Mouse (Mus musculus): ENCODE measurements around the gene Aspg. TPM values are rescaled to one million over a fixed set of nuclear protein-coding genes. Genes with fewer than 3 reads are reported as not detected.

Gene Aspg
- total and polyA plus RNA-seq, 2 experiments from 2014 or later = 2.5 to 3.6 TPM

DNA sequence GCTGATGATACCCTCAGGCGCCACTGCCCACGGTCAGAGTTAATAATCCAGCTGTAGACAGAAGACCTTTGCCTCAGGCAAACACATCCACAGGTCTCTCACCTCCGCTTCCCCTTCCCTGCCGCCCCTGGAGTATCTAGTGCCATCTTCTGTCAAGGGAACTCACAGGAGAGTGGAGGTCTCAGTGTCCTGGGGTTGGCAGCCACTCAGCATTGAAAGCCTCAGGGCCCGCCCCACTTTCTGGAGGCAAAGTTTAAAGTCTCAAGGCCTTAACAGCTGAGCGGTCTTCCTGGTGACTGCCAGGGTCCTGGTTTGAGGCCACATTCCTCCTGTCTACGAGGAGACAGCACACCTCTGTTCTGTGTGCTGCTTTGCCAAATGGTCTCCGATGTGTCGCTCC lies 3.2 kb downstream of the Aspg start:
- Histone ChIP-seq H3K27me3 (ENCODE audit: insufficient read depth, low read length) (no peaks in the 10 kb centered on the region), H3K36me3 (ENCODE audit: insufficient read depth, low read length) (no peaks in the 10 kb centered on the region), H3K4me1 (ENCODE audit: insufficient read depth, low read length) (no peaks in the 10 kb centered on the region), H3K27ac (ENCODE audit: low read depth, low read length) (no peak overlapping the region), H3K9me3 (ENCODE audit: low read length) (no peaks in the 10 kb centered on the region), H3K9ac (replicated peaks; ENCODE audit: low read length, poor library complexity, severe bottlenecking) (no peak overlapping the region), H3K4me3 (ENCODE audit: low read depth, low read length) (no peak overlapping the region), H3K4me2 (ENCODE audit: low read depth, low read length, poor library complexity, severe bottlenecking) (no peak overlapping the region)
- 83% methylated on average over 9 of the region's 9 CpGs for WGBS
- ATAC-seq (ENCODE audit: low FRiP score) (no peak), DNase-seq (ENCODE audit: low spot score) (no peak)
- TF ChIP-seq CTCF (IDR thresholded peaks at IDR 0.05) = no peak

DNA sequence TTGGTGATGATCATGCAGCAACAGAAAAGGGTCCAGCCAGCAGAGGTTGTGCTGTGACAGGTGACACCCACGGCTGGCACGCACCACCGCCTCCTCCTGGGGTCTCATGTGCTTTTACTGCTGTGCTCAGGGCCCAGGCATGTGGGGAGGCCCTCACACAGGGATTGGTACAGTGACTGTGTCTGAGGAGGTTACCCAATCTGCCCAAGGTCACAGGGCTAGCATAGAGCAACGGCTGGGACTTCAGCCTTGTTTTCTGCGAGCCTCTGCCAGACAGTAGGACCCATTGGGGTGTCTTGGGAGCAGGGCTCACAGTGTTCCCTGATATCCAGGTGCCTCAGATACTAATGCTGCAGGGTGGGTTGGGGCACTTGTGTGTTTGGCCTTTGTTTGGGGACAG lies 4.8 kb downstream of the Aspg start:
- 94% methylated on average over 5 of the region's 5 CpGs for WGBS
- no peak for ATAC-seq (ENCODE audit: low FRiP score)

DNA sequence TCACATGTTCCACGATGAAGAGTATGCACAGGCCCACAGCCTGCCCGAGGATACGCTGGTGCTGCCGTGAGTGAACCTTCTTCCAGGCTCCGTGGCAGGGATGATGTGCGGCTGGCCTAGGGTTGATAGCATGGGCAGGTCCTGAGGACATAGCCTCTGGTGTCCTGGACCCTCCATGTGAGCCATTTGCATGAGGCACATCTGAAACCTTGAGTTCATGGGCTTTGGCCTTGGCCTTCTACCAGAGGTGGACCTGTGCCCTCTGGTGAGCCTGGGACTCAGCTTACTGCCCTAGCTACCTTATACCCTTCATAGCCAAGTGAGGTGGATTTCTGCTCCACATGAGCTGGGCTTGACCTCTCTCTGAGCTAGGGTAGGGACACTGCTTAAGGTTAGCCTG lies 5.8 kb downstream of the Aspg start:
- no peaks in the 10 kb centered on the region for H3K27me3 ChIP-seq (ENCODE audit: insufficient read depth, low read length)
- no peak overlapping the region for H3K27ac ChIP-seq (ENCODE audit: low read depth, low read length)
- H3K4me2 ChIP-seq (ENCODE audit: low read depth, low read length, poor library complexity, severe bottlenecking) = no peak overlapping the region
- 89% methylated on average over 6 of the region's 6 CpGs for WGBS
- no peaks in the 10 kb centered on the region for H3K4me1 ChIP-seq (ENCODE audit: insufficient read depth, low read length)
- H3K9me3 ChIP-seq (ENCODE audit: low read length) = no peaks in the 10 kb centered on the region
- H3K4me3 ChIP-seq (ENCODE audit: low read depth, low read length) = no peak overlapping the region
- no peak for TF ChIP-seq CTCF (IDR thresholded peaks at IDR 0.05)
- H3K36me3 ChIP-seq (ENCODE audit: insufficient read depth, low read length) = no peaks in the 10 kb centered on the region
- no peak overlapping the region for H3K9ac ChIP-seq (replicated peaks; ENCODE audit: low read length, poor library complexity, severe bottlenecking)
- DNase-seq (ENCODE audit: low spot score) = no peak
- no peak for ATAC-seq (ENCODE audit: low FRiP score)

More for the DNA sequence above, 4.8 kb downstream of the Aspg start:
- Histone ChIP-seq H3K27me3 (ENCODE audit: insufficient read depth, low read length) (no peaks in the 10 kb centered on the region), H3K4me1 (ENCODE audit: insufficient read depth, low read length) (no peaks in the 10 kb centered on the region), H3K36me3 (ENCODE audit: insufficient read depth, low read length) (no peaks in the 10 kb centered on the region), H3K4me3 (ENCODE audit: low read depth, low read length) (no peak overlapping the region), H3K9ac (replicated peaks; ENCODE audit: low read length, poor library complexity, severe bottlenecking) (no peak overlapping the region), H3K9me3 (ENCODE audit: low read length) (no peaks in the 10 kb centered on the region), H3K27ac (ENCODE audit: low read depth, low read length) (no peak overlapping the region), H3K4me2 (ENCODE audit: low read depth, low read length, poor library complexity, severe bottlenecking) (no peak overlapping the region)
- DNase-seq (ENCODE audit: low spot score) = no peak
- no peak for TF ChIP-seq CTCF (IDR thresholded peaks at IDR 0.05)

DNA sequence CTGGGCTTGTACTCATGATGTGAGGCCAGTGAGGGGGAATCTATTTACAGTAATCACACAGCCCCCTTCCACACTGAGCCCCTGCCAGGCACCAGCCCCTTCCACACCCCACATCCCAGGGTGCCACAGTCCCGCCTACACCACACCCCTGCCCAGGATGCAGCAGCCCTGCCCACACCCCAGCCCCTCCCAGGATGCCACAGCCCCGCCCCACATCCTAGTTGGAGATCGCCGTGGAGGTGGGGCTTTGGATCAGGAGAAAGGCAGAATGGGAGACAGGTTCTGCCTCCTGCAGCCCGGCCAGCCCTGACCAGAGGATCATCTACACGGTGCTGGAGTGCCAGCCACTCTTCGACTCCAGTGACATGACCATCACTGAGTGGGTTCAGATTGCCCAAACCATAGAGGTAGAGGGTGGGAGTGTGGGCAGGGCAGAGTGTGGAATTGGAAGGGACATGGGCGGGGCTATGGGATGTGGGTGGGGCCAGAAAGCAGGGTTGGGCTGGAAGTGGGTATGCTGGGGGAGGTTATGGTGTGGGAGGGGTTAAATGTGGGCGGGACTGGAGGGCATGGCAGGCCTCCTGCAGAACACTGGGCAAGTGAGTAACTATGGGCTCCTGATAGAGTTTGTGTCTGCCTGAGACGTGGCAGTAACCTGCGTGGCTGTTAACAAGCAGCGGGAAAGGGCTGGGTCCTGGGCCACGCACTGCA lies 6.4 kb downstream of the Aspg start:
- no peak for TF ChIP-seq CTCF (IDR thresholded peaks at IDR 0.05)
- Histone ChIP-seq H3K27ac (ENCODE audit: low read depth, low read length) (no peak overlapping the region), H3K27me3 (ENCODE audit: insufficient read depth, low read length) (no peaks in the 10 kb centered on the region), H3K9ac (replicated peaks; ENCODE audit: low read length, poor library complexity, severe bottlenecking) (no peak overlapping the region), H3K4me1 (ENCODE audit: insufficient read depth, low read length) (no peaks in the 10 kb centered on the region), H3K4me2 (ENCODE audit: low read depth, low read length, poor library complexity, severe bottlenecking) (no peak overlapping the region), H3K9me3 (ENCODE audit: low read length) (no peaks in the 10 kb centered on the region), H3K4me3 (ENCODE audit: low read depth, low read length) (no peak overlapping the region), H3K36me3 (ENCODE audit: insufficient read depth, low read length) (no peaks in the 10 kb centered on the region)
- WGBS = 19% methylated on average over 13 of the region's 13 CpGs
- no peak for ATAC-seq (ENCODE audit: low FRiP score)
- DNase-seq (ENCODE audit: low spot score) = no peak

DNA sequence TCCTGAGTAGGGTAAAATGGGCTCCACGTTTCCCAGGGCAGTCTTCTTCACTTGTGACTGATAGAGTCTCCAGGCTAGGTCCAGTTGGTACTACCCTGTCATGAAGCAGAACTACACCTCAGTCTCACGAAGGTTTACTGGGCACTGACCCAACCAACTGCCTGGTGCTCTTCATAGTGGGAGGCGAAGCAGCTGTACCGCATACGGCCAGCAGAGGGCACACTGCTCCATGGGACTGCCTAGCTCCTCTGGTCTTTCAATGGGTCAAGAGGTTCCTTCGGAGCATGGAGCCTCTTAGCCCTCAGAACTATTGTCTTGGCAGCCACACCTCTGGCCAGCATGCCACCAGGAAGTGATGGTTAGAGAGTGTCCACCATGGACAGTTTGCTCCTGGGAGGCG lies 7.2 kb downstream of the Aspg start:
- Histone ChIP-seq H3K36me3 (ENCODE audit: insufficient read depth, low read length) (no peaks in the 10 kb centered on the region), H3K9me3 (ENCODE audit: low read length) (no peaks in the 10 kb centered on the region), H3K4me1 (ENCODE audit: insufficient read depth, low read length) (no peaks in the 10 kb centered on the region), H3K27ac (ENCODE audit: low read depth, low read length) (no peak overlapping the region), H3K4me3 (ENCODE audit: low read depth, low read length) (no peak overlapping the region), H3K4me2 (ENCODE audit: low read depth, low read length, poor library complexity, severe bottlenecking) (no peak overlapping the region), H3K9ac (replicated peaks; ENCODE audit: low read length, poor library complexity, severe bottlenecking) (no peak overlapping the region), H3K27me3 (ENCODE audit: insufficient read depth, low read length) (no peaks in the 10 kb centered on the region)
- peak; percentile 99 for TF ChIP-seq CTCF (IDR thresholded peaks at IDR 0.05)
- peak; percentile 85 for DNase-seq (ENCODE audit: low spot score)
- ATAC-seq (ENCODE audit: low FRiP score) = no peak
- WGBS = 11% methylated on average over 7 of the region's 7 CpGs

DNA sequence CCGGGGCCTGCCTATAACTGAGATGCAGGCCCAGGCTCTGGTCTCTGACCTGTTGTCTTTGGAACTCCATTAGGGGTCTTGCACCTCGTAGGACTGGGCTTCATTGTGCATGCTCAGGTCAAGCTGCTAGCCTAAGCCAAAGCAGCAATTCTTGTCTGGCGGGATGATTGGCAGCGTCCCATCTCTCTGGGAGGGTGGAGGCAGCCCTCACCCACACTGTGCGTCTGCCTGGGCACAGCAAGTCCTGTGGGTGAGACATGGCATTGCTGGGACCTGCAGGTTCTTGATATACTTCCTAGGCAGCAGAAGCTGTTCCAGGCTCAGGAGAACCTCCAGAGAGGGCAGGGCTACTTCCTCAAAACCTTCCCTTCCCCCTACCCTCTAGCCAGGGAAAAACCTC lies 10.5 kb downstream of the Aspg start:
- H3K4me1 ChIP-seq (ENCODE audit: insufficient read depth, low read length) = no peaks in the 10 kb centered on the region
- H3K4me2 ChIP-seq (ENCODE audit: low read depth, low read length, poor library complexity, severe bottlenecking) = no peak overlapping the region
- H3K4me3 ChIP-seq (ENCODE audit: low read depth, low read length) = no peak overlapping the region
- H3K36me3 ChIP-seq (ENCODE audit: insufficient read depth, low read length) = no peaks in the 10 kb centered on the region
- WGBS = 79% methylated on average over 5 of the region's 5 CpGs
- DNase-seq (ENCODE audit: low spot score) = no peak
- no peaks in the 10 kb centered on the region for H3K27me3 ChIP-seq (ENCODE audit: insufficient read depth, low read length)
- no peak for TF ChIP-seq CTCF (IDR thresholded peaks at IDR 0.05)
- no peak overlapping the region for H3K27ac ChIP-seq (ENCODE audit: low read depth, low read length)
- no peak overlapping the region for H3K9ac ChIP-seq (replicated peaks; ENCODE audit: low read length, poor library complexity, severe bottlenecking)
- no peaks in the 10 kb centered on the region for H3K9me3 ChIP-seq (ENCODE audit: low read length)
- no peak for ATAC-seq (ENCODE audit: low FRiP score)
